Mouse (Mus musculus): ENCODE data around the gene Fank1. TPM values are rescaled to one million over a fixed set of nuclear protein-coding genes. Genes with fewer than 3 reads are reported as not detected.
"Not testable (repeated sequence)": the region's sequence is repeated elsewhere in the genome, so short reads cannot be mapped to it uniquely, and the experiment has no call there.

The Fank1 gene
- total RNA-seq, 2 experiments from 2014 or later = 2.0 to 2.5 TPM

GRCm38 (mm10) chr7:133862233-133862632 lies 85.6 kb downstream of the Fank1 start:
- Histone ChIP-seq H3K27ac (no peak overlapping the region), H3K4me3 (no peak overlapping the region)
- no peak for TF ChIP-seq CTCF (conservative IDR thresholded peaks at IDR 0.05)
- DNase-seq (ENCODE audit: low spot score in 2 of 2) = no peak

- no peak for TF ChIP-seq CTCF (conservative IDR thresholded peaks at IDR 0.05)
- no peak overlapping the region for H3K27ac ChIP-seq
- H3K4me3 ChIP-seq = no peak overlapping the region
- no peak for DNase-seq (ENCODE audit: low spot score in 2 of 2)
Observed at GRCm38 (mm10) chr7:133862723-133863122, 86.1 kb downstream of the Fank1 start.

- no peak for DNase-seq (ENCODE audit: low spot score in 2 of 2)
- Histone ChIP-seq H3K27ac (no peak overlapping the region), H3K4me3 (no peak overlapping the region)
- no peak for TF ChIP-seq CTCF (conservative IDR thresholded peaks at IDR 0.05)
Observed at GRCm38 (mm10) chr7:133863151-133863550, 86.5 kb downstream of the Fank1 start.

- no peak for DNase-seq (ENCODE audit: low spot score in 2 of 2)
- H3K27ac ChIP-seq = no peak overlapping the region
Observed at GRCm38 (mm10) chr7:133863684-133864083, 87.0 kb downstream of the Fank1 start.

GRCm38 (mm10) chr7:133870265-133870664 lies 93.6 kb downstream of the Fank1 start:
- no peak for TF ChIP-seq CTCF (conservative IDR thresholded peaks at IDR 0.05)
- H3K27ac ChIP-seq = no peak overlapping the region
- no peak overlapping the region for H3K4me3 ChIP-seq
- DNase-seq (ENCODE audit: low spot score in 2 of 2) = no peak

More at GRCm38 (mm10) chr7:133863684-133864083, 87.0 kb downstream of the Fank1 start:
- H3K4me3 ChIP-seq = no peak overlapping the region
- no peak for TF ChIP-seq CTCF (conservative IDR thresholded peaks at IDR 0.05)

- no peak overlapping the region for H3K4me3 ChIP-seq
- DNase-seq (ENCODE audit: low spot score in 2 of 2) = no peak
- H3K27ac ChIP-seq = no peak overlapping the region
- TF ChIP-seq CTCF (conservative IDR thresholded peaks at IDR 0.05) = no peak
Observed at GRCm38 (mm10) chr7:133872701-133873100, 96.0 kb downstream of the Fank1 start.

- no peak for TF ChIP-seq CTCF (conservative IDR thresholded peaks at IDR 0.05)
- Histone ChIP-seq H3K4me3 (no peak overlapping the region), H3K27ac (no peak overlapping the region)
- DNase-seq (ENCODE audit: low spot score in 2 of 2) = no peak
Observed at GRCm38 (mm10) chr7:133876139-133876538, 99.5 kb downstream of the Fank1 start.

GRCm38 (mm10) chr7:133876646-133877342 lies 100.1 kb downstream of the Fank1 start:
- Histone ChIP-seq H3K4me3 (no peak overlapping the region), H3K27ac (no peak overlapping the region)
- TF ChIP-seq CTCF (conservative IDR thresholded peaks at IDR 0.05) = no peak
- no peak for DNase-seq (ENCODE audit: low spot score in 2 of 2)

GRCm38 (mm10) chr7:133879761-133880160 lies 103.1 kb downstream of the Fank1 start:
- no peak for TF ChIP-seq CTCF (conservative IDR thresholded peaks at IDR 0.05)
- no peak overlapping the region for H3K27ac ChIP-seq
- DNase-seq (ENCODE audit: low spot score in 2 of 2) = no peak
- H3K4me3 ChIP-seq = no peak overlapping the region

- not testable (repeated sequence) for H3K4me3 ChIP-seq; DNase-seq (ENCODE audit: low spot score in 2 of 2); H3K27ac ChIP-seq
Observed at GRCm38 (mm10) chr7:133884759-133885431, 108.2 kb downstream of the Fank1 start.

- no peak for TF ChIP-seq CTCF (conservative IDR thresholded peaks at IDR 0.05)
- peak in 1 of 2 experiments; percentile 25 for DNase-seq (ENCODE audit: low spot score in 2 of 2)
- H3K4me3 ChIP-seq = no peak overlapping the region
Observed at GRCm38 (mm10) chr7:133888926-133889920, 112.6 kb downstream of the Fank1 start.

GRCm38 (mm10) chr7:133889986-133890385 lies 113.3 kb downstream of the Fank1 start:
- Histone ChIP-seq H3K4me3 (no peak overlapping the region), H3K27ac (no peak overlapping the region)
- no peak for DNase-seq (ENCODE audit: low spot score in 2 of 2)
- TF ChIP-seq CTCF (conservative IDR thresholded peaks at IDR 0.05) = no peak

More at GRCm38 (mm10) chr7:133888926-133889920, 112.6 kb downstream of the Fank1 start:
- no peak overlapping the region for H3K27ac ChIP-seq

GRCm38 (mm10) chr7:133891298-133891697 lies 114.6 kb downstream of the Fank1 start:
- H3K27ac ChIP-seq = no peak overlapping the region
- no peak for TF ChIP-seq CTCF (conservative IDR thresholded peaks at IDR 0.05)
- DNase-seq (ENCODE audit: low spot score in 2 of 2) = no peak
- H3K4me3 ChIP-seq = no peak overlapping the region

Measured in layer of hippocampus, adult 2 months (tissue).